Mouse (Mus musculus): Measurements from ENCODE around the gene Sgpl1.

- TF ChIP-seq CTCF (IDR thresholded peaks at IDR 0.05; ENCODE audit: control insufficient read depth, insufficient read depth, insufficient read length) (no peak), CEBPB (IDR thresholded peaks at IDR 0.05; ENCODE audit: low read depth) (no peak), MYOD1 (IDR thresholded peaks at IDR 0.05; ENCODE audit: control insufficient read depth, insufficient read length, low read depth) (no peak), MAX (IDR thresholded peaks at IDR 0.05) (no peak), FOSL1 (IDR thresholded peaks at IDR 0.05; ENCODE audit: insufficient read depth, low read length, poor library complexity, severe bottlenecking) (no peak), USF1 (IDR thresholded peaks at IDR 0.05; ENCODE audit: low read depth) (no peak), MYOG (IDR thresholded peaks at IDR 0.05; ENCODE audit: control insufficient read depth, extremely low read depth, insufficient read length) (no peak)
Observed at GRCm38 (mm10) chr10:61137567-61137966, 9.9 kb downstream of the Sgpl1 start.

All from C2C12 (cell line).